Mouse (Mus musculus): ENCODE data around the gene Rpl27.
A peak's percentile ranks its signal among the peaks of the same experiment; 100 is the strongest.
"Not testable (repeated sequence)": the region's sequence is repeated elsewhere in the genome, so short reads cannot be mapped to it uniquely, and the experiment has no call there.

Gene Rpl27

DNA sequence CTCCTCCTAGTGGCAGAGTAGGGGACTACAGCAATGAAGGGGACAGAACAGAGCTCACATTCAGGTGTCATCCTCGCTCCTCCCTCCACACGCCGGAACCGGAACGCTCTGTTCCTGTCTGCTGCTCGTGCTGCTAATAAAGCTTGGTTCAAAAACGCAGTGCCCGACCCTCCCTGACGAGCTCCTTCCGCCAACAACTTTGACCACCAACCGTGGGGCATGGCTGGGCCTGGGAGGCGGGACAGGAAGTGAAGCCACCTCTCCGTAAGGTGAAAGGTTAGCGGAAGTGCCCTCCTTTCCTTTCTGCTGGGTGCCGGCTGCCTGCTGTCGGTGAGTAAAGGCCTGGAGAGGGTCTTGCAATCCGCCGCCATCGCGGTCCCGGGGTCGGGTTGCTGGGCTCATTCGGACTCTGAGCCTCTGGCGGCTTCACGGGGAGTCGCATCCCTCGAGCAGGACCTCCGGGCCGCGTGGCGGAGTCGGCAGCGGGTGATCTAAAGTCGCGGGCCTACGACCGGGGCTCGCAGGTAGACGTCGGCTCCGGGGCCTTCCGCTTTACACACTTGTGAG, at the start of gene Rpl27:
Gene Rpl27, plus strand, starts transcription at position 172 of the 567 bp plus-strand sequence.
- DNase-seq (ENCODE audit: low read depth, low spot score) = peak; percentile 99

DNA sequence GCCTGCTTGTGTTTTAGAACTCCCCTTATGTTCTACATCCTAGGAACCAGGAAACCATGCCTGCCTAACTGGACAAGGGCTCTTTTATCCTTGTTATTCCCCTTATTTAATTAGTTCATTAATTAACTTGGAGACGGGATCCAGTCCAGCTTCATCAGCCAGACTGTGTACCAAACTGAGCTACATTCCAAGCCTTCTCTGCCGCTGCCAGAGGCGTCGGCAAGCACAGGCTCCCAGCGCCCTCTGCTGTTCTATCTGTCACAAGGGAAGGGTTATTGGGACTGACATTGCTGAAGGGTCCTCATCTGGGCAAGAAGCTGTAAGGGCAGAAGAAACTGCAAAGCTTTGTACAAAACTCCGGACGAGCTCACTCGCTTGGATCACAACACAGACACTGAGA, 47.0 kb upstream of the Rpl27 start:
- DNase-seq (ENCODE audit: low read depth, low spot score) = peak; percentile 68

DNA sequence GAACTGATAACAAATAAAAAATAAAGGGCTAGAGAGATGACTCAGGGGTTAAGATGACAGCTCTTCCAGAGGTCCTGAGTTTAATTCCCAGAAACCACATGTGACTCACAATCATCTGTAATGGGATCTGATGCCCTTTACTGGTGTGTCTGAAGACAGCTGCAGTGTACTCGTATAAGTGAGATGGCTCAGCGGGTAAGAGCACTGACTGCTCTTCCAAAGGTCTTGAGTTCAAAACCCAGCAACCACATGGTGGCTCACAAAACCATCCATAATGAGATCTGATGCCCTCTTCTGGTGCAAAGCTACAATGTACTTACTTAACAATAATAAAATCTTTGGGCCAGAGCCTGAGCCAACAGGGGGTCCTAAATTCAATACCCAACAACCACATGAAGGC, 26.8 kb upstream of the Rpl27 start:
- peak; percentile 30 for DNase-seq (ENCODE audit: low read depth, low spot score)

DNA sequence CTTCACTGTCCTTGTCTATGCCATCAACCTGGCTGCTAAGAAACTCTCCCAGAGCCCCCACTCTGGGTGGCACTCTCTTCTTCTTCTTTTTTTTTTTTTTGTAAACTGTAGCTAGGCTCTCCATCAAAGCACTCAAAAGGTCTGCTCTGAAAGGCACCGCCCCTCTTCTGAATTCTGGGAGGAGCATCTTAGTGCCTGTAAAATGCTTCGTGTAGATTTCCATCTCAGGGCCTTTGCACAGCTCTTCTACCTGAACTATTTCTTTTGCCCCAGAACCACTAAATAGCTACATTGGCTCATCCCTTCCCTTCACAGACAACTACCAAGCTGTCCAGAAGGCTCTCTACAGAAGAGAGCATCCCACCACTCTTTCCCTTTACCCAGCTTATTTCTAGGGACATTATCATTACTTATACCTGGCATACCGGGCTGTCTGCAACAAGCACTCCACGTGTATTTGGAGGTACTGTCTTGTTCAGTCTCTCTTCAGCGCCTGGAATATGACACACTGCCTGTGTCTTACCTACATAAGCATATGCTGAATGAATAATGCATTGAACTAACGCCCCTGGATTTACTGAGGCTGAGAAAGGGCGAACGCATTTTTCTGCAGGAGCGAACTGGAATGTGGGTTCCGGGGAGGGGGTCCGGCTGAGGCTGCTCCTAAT, 25.5 kb upstream of the Rpl27 start:
- peak; percentile 45 for DNase-seq (ENCODE audit: low read depth, low spot score)

DNA sequence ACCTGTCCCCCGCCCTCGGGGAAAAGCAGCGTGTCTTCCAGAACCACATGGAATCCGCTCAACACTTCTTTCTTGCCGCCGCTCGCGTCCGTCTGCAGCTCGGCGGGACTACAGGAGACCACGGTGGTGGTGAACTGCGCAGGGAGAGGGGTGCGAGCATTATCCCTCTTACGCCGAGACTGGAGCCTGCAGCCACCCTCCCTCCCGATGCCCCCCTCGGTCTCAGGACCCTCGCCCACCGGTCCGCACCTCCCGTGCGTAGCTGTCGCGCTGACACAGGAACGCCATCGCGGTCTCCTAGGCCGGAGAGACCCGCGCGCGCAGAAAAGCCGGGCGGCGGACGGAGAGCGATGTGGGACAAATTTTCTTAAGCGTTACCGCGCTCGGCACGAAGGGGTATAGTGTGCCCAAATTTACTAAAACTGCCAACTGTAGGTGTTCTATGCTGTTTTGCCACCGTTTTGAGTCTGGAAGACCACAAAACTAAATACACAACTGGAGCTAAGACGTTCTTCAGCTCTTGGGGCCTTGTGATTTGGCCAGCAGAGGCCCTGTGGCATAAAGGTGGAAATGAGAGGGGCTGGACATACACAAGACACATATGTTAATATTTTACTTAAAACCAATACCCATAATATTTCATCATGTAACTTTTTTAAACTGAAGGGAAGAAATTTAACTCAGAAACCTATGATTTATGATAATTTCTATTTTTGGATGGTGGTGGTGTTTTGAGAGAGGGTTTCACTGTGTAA, 24.8 kb upstream of the Rpl27 start, which contains the start of gene Aarsd1:
Gene Aarsd1, minus strand, starts transcription at position 515 of the 755 bp plus-strand sequence.
- peak; percentile 90 for DNase-seq (ENCODE audit: low read depth, low spot score)

DNA sequence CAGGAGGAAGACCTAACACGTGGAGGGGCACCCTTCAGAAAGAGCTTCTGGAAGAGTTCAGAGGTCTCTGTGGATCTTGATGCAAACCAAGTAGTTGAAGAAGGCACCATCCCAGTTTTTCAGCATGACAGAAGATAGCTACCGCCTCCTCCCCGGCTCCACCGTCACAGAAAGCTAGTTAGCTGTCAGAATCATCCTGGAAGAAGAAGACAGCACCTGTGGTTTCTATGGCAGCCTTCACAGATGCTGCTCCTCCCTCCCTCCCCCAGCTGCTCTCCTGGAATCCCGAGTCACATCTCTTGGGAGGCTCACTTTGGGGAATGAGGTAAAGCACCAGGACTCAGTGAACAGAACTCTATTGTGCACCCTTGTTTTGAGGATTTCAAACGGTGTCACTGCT, 23.1 kb upstream of the Rpl27 start:
- no peak for DNase-seq (ENCODE audit: low read depth, low spot score)

DNA sequence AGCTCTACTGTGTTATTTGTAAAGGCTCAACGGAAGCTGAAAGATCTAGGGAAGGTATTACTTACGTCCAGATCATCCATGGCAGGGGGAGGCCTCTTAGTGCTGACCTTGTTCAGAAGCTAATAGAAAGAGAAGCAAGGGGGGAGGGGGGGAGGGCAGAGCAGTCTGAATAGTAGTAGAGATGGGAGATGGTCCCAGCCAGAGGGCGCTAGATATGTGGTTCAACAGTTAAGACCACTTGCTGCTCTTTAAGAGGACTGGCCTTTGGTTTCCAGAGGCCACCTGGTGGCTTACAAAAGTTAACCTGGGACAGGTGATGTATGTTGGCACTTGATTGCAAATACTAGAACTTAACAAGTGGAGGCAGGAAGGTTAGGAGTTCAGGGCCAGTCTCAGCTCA, 22.5 kb upstream of the Rpl27 start:
- DNase-seq (ENCODE audit: low read depth, low spot score) = no peak

DNA sequence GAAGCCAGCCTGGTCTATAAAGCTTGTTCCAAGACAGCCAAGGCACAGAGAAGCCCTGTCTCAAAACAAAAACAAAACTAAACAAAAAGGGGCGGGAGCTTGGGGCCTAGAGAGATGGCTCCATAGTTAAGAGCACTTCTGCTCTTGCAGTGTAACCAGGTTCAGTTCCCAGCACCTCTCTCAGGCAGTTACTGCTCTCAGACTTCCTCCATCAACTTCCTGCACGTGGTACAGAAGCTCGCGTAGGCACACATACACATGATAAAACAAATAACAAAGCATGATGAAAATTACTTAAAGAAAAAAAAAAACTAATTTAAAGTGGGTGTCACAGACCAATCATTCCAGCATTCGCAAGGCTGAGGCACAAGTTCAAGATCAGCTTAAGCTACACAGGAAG, 21.9 kb upstream of the Rpl27 start:
- DNase-seq (ENCODE audit: low read depth, low spot score) = no peak

DNA sequence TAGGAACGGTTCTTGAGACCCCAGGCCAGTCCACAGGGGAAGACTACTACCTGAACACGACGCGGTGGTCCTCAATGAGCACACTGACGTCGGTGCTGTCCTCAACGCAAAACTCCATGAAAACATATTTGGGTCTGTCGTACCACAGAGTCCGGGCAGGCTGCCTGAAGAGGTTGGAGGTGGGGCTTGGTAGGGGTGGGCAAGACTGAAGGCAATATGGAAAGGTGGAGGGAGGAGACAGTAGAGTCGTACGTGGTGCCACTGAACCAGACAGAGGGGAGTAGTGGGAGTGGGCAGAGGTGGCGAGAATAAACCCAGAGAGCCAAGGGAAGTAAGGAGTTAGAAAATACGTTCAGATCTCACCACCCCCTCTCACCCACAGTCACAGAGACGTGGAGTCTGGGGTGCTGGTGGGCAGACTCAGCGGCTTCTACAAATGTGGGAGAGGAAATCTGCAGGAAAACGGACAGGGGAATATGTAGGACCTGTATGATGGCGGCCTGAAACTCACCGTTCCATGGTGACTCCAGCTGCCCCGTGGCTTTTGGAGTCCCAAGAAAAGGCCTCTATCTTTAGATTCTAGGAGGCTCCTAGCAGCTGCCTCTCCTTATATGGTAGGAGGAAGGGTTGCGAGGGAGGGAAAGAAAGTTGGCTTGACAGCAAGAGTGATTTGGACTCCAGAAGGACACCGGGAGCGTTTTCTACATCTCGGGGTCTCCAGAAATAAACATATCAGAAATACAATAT, 17.8 kb upstream of the Rpl27 start, which contains the start of gene Gm27029:
Gene Gm27029, minus strand, starts transcription at position 692 of the 747 bp plus-strand sequence.
- peak; percentile 21 for DNase-seq (ENCODE audit: low read depth, low spot score)

DNA sequence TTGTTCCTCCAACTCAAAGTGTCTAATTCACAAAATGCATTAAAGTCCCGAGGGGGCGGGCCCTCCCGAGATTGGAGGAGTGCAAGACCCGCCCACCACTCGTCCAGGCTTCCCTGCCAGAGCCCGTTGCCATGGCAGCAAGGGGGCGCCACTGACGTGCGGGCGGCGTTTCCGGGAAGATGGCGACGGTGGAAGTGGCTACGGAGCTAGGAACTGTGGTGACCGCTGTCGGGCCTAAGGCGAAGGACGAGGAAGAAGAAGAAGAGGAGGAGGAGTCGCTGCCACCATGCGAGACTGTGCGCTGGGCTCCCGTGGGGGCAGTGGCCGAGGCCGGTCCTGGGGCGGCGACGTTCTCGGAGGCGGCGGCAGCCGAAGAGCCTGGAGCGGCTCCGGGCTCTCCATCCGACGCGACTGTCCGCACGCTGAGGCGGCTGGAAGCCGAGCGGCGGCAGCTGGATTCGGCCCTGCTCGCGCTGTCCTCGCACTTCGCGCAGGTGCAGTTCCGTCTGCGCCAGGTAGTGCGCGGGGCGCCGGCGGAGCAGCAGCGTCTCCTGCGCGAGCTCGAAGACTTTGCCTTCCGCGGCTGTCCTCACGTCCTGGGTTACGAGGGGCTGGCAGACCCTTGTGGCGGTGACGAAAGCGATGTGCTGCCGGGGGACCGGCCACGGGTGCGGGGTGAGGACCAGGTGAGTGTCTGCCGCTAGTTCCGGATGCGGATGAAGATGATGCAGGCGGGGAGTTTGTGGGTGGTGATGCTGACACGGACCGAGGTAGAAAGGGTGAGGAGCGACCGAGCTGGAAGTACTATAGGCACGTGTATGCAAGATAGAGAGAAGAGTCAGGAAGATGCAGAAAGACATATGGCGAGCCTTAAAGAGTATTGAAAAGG, 16.9 kb upstream of the Rpl27 start, which contains the start of the genes Rundc1 and Ptges3l:
Gene Rundc1, plus strand, starts transcription at position 161 of the 889 bp plus-strand sequence.
Gene Ptges3l, minus strand, starts transcription at position 409 of the 889 bp plus-strand sequence.
- peak; percentile 98 for DNase-seq (ENCODE audit: low read depth, low spot score)

DNA sequence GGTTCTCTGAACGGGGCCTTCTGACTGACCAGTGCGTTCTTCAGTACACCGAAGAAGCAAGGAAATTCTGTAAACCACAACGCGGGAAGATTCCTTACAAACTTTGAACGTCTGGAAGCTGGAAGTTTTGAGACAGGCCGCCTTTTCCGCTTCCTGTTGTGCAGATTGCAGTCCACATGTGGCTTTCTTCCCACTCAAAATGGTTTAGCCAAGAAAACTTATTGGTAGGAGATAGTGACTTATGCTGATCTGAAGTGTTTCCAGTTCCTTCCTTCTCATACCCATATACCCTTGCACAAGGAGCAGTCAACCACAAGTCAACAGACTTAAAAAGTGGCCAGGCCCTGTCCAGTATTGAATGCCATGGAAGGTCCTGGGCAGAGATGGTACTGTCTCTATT, 15.9 kb upstream of the Rpl27 start:
- no peak for DNase-seq (ENCODE audit: low read depth, low spot score)

DNA sequence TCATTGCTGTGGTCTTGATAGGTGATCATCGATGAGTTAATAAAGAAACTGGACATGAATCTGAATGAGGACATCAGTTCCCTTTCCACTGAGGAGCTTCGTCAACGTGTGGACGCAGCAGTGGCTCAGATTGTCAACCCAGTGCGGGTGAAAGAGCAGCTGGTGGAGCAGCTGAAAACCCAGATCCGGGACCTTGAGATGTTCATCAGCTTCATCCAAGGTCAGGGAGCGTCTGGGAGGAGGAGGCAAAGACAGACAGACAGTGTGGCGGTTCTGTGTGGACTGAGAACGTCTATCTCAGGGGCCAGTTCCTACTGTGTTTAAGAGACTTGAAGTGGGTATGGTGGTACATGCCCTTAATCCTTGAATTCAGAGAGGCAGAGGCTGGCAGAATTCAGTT, 10.8 kb upstream of the Rpl27 start:
- no peak for DNase-seq (ENCODE audit: low read depth, low spot score)

DNA sequence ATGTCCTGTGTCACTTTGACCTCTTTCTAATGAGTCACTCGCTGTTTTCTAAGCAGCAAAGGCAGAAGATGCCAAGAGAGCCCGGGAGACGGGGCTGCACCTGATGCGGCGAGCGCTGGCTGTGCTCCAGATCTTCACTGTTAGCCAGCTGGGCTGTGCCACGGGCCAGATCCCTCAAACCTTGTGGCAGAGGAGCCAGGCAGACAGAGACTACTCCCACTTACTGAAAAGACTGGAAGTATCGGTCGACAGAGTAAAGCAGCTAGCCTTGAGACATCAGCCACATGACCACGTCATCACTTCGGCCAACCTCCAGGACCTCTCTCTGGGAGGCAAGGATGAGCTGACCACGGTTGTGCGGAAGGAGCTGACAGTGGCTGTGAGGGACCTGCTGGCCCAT, 8.7 kb upstream of the Rpl27 start:
- no peak for DNase-seq (ENCODE audit: low read depth, low spot score)

DNA sequence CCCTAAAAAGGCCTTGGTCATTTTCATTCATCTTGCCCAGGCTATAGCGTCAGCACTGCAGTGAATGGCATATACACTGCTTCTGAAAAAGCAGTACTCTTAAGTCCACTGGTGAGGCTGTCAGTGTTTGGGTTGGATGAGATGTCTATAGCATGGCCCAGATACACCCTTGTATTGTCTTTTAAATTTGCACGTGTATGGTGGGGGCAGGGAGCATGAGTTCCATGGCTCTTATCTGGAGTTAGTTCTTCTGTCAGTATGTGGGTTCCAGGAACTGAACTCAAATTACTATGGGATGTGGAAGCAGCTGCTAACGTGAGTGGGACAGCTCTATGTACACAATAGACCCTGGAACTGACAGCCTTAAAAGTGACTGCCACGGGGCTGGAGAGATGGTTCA, 6.3 kb upstream of the Rpl27 start:
- DNase-seq (ENCODE audit: low read depth, low spot score) = no peak

DNA sequence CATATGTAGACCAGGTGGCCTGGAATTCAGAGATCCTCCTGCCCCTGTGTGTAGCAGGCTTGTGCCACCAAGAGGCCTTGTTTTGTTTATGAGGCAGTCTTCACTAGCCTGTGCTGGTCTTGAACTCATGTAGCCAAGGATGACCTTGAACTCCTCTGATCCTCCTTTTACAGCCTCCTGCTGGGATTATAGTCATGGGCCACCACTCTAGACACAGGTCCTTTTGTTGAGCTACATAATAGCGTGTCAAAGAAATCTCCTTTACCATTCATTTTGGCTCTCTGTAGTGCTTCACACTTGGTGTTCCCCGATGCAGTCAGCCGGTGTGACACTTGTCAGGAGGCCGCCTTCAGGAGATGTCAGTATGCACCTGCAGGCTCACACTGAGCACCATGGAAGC, 5.2 kb upstream of the Rpl27 start:
- DNase-seq (ENCODE audit: low read depth, low spot score) = no peak

DNA sequence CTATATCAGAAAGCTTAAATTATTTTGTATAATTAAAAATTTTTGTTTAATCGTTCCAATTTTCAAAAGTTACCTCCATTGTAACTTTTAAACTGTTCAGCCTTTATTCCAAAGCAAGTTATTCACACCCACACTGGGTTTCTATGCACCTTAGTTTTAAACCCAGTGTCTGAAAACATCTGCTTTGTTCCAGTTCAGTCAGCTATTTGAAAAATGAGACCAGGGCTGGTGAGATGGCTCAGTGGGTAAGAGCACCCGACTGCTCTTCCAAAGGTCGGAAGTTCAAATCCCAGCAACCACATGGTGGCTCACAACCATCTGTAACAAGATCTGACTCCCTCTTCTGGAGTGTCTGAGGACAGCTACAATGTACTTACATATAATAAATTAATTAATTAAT, 4.1 kb upstream of the Rpl27 start:
- DNase-seq (ENCODE audit: low read depth, low spot score) = not testable (repeated sequence)

DNA sequence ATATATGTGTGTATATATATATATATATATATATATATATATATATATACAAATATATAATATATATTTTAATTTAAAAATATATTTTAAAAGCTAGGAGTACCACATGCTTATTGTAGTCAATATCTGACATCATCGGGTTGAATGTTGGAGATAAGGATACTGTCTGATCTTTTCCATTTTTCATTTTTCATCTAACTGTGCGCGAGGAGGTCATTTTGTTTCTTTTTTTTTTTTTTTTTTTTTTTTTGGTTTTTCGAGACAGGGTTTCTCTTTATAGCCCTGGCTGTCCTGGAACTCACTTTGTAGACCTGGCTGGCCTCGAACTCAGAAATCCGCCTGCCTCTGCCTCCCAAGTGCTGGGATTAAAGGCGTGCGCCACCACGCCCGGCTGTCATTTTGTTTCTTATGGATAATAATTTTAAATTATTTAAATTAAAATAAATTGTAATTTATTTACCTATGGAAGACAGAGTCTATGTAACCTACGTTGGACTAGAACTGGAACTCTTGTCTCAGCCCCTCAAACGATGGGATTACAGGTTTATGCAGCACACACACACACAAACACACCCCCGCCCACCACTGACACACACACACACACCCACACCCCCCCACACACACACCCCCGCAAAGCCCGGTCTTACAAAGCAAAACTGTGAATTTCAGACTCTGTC, 510 bp upstream of the Rpl27 start:
- not testable (repeated sequence) for DNase-seq (ENCODE audit: low read depth, low spot score)

DNA sequence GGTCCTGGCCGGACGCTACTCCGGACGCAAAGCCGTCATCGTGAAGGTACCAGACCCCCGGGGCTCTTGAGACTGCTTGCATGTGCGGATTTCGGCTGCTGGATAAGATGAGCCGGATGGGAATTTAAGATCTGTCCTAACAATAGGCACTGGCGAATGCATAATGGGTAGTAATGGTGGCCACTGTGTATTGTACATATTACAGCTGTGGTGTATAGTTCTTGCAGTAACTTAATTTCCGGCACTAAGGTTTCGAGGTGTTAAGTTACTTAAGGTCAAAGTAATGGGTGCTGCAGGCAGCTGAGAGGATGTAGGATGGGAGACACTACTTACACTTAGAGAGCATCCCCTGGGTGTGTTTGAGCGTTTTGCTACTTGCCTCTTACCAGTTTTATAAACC, 662 bp downstream of the Rpl27 start:
- no peak for DNase-seq (ENCODE audit: low read depth, low spot score)

DNA sequence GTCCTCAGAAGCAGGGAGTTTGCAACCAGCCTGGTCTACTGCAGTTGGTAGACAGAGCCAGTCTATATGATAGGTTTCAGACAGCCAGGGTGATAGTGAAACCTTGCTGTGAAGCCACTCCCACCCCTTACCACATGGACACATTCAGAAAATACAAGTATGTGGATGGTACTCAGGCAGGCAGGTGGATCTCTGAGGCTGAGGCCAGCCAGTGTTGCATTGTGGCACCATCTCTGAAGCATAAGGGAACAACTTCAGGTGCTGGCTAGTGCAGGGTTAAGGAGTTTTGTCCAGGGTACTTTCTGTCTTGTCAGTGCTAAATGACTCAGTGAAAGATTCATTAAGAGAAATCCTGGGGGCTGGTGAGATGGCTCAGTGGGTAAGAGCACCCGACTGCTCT, 4.2 kb downstream of the Rpl27 start:
- DNase-seq (ENCODE audit: low read depth, low spot score) = peak; percentile 22

DNA sequence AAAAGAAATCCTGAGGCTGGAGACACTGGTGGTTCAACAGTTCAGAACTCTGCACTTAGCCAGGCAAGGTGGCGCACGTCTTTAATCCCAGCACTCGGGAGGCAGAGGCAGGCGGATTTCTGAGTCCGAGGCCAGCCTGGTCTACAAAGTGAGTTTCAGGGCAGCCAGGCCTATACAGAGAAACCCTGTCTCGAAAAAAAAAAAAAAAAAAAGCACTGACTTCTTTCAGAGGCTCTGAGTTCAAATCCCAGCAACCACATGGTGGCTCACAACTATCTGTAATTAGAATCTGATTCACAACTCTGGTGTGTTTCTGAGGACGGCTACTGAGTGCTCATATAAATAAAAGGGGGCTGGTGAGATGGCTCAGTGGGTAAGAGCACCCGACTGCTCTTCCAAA, 4.8 kb downstream of the Rpl27 start:
- not testable (repeated sequence) for DNase-seq (ENCODE audit: low read depth, low spot score)

Measured in CD4-positive, CD25-positive, alpha-beta regulatory T cell, adult 2 months (primary cell).